Mouse (Mus musculus): ENCODE data around the gene Pik3c2a. TPM values are rescaled to one million over a fixed set of nuclear protein-coding genes. Genes with fewer than 3 reads are reported as not detected.

Gene Pik3c2a
- polyA plus RNA-seq, 1 experiment = 38.3 TPM

- H3K4me3 ChIP-seq (ENCODE audit: insufficient read depth, low read length) = peak within 1 kb of the TSS; percentile 71
- TF ChIP-seq POLR2A (IDR thresholded peaks at IDR 0.05; ENCODE audit: borderline replicate concordance, low read depth, low read length) (no peak), CTCF (IDR thresholded peaks at IDR 0.05; ENCODE audit: low read depth, low read length) (no peak)
- H3K4me1 ChIP-seq (ENCODE audit: control insufficient read depth, insufficient read depth, low read length) = peaks cover 7% of the 10 kb centered on the region
- H3K27ac ChIP-seq (ENCODE audit: insufficient read depth, low read depth, low read length) = peak within 1 kb of the TSS; percentile 48
Observed at GRCm38 (mm10) chr7:116333713-116334668, 109.3 kb downstream of the Pik3c2a start, which contains the start of gene Rps13. Rps13 (minus strand) TSS chr7:116334195.

- TF ChIP-seq CTCF (IDR thresholded peaks at IDR 0.05; ENCODE audit: low read depth, low read length) = no peak
- TF ChIP-seq POLR2A (IDR thresholded peaks at IDR 0.05; ENCODE audit: borderline replicate concordance, low read depth, low read length) = no peak
- H3K4me3 ChIP-seq (ENCODE audit: insufficient read depth, low read length) = no peak overlapping the region
- no peak overlapping the region for H3K27ac ChIP-seq (ENCODE audit: insufficient read depth, low read depth, low read length)
- H3K4me1 ChIP-seq (ENCODE audit: control insufficient read depth, insufficient read depth, low read length) = peaks cover 4% of the 10 kb centered on the region; the same call in 1 of the 2 replicates
Observed at GRCm38 (mm10) chr7:116331246-116331645, 112.0 kb downstream of the Pik3c2a start.

- no peak for TF ChIP-seq POLR2A (IDR thresholded peaks at IDR 0.05; ENCODE audit: borderline replicate concordance, low read depth, low read length)
- H3K4me3 ChIP-seq (ENCODE audit: insufficient read depth, low read length) = no peak overlapping the region
- H3K27ac ChIP-seq (ENCODE audit: insufficient read depth, low read depth, low read length) = no peak overlapping the region
- H3K4me1 ChIP-seq (ENCODE audit: control insufficient read depth, insufficient read depth, low read length) = peaks cover 4% of the 10 kb centered on the region; the same call in 1 of the 2 replicates
Observed at GRCm38 (mm10) chr7:116329858-116330257, 113.4 kb downstream of the Pik3c2a start.

GRCm38 (mm10) chr7:116328777-116329176 is 114.5 kb downstream of the Pik3c2a start:
- H3K4me3 ChIP-seq (ENCODE audit: insufficient read depth, low read length) = no peak overlapping the region
- H3K27ac ChIP-seq (ENCODE audit: insufficient read depth, low read depth, low read length) = no peak overlapping the region
- H3K4me1 ChIP-seq (ENCODE audit: control insufficient read depth, insufficient read depth, low read length) = peaks cover 4% of the 10 kb centered on the region; the same call in 1 of the 2 replicates
- TF ChIP-seq POLR2A (IDR thresholded peaks at IDR 0.05; ENCODE audit: borderline replicate concordance, low read depth, low read length) (no peak), CTCF (IDR thresholded peaks at IDR 0.05; ENCODE audit: low read depth, low read length) (no peak)

GRCm38 (mm10) chr7:116327901-116328300 is 115.3 kb downstream of the Pik3c2a start:
- Histone ChIP-seq H3K4me1 (ENCODE audit: control insufficient read depth, insufficient read depth, low read length) (peaks cover 4% of the 10 kb centered on the region; the same call in 1 of the 2 replicates), H3K27ac (ENCODE audit: insufficient read depth, low read depth, low read length) (no peak overlapping the region), H3K4me3 (ENCODE audit: insufficient read depth, low read length) (no peak overlapping the region)
- TF ChIP-seq POLR2A (IDR thresholded peaks at IDR 0.05; ENCODE audit: borderline replicate concordance, low read depth, low read length) (no peak), CTCF (IDR thresholded peaks at IDR 0.05; ENCODE audit: low read depth, low read length) (no peak)

GRCm38 (mm10) chr7:116323331-116323964 is 119.8 kb downstream of the Pik3c2a start:
- no peak overlapping the region for H3K27ac ChIP-seq (ENCODE audit: insufficient read depth, low read depth, low read length)
- H3K4me3 ChIP-seq (ENCODE audit: insufficient read depth, low read length) = no peak overlapping the region
- H3K4me1 ChIP-seq (ENCODE audit: control insufficient read depth, insufficient read depth, low read length) = no peaks in the 10 kb centered on the region
- TF ChIP-seq POLR2A (IDR thresholded peaks at IDR 0.05; ENCODE audit: borderline replicate concordance, low read depth, low read length) (no peak), CTCF (IDR thresholded peaks at IDR 0.05; ENCODE audit: low read depth, low read length) (peak; percentile 70)

GRCm38 (mm10) chr7:116309456-116309855 is 133.8 kb downstream of the Pik3c2a start:
- peaks cover 5% of the 10 kb centered on the region for H3K4me1 ChIP-seq (ENCODE audit: control insufficient read depth, insufficient read depth, low read length)
- H3K4me3 ChIP-seq (ENCODE audit: insufficient read depth, low read length) = no peak overlapping the region
- TF ChIP-seq CTCF (IDR thresholded peaks at IDR 0.05; ENCODE audit: low read depth, low read length) (no peak), POLR2A (IDR thresholded peaks at IDR 0.05; ENCODE audit: borderline replicate concordance, low read depth, low read length) (no peak)
- no peak overlapping the region for H3K27ac ChIP-seq (ENCODE audit: insufficient read depth, low read depth, low read length)

GRCm38 (mm10) chr7:116308632-116308991 is 134.6 kb downstream of the Pik3c2a start:
- Histone ChIP-seq H3K27ac (ENCODE audit: insufficient read depth, low read depth, low read length) (no peak overlapping the region), H3K4me3 (ENCODE audit: insufficient read depth, low read length) (peak overlapping the region; percentile 49), H3K4me1 (ENCODE audit: control insufficient read depth, insufficient read depth, low read length) (peaks cover 5% of the 10 kb centered on the region)
- TF ChIP-seq POLR2A (IDR thresholded peaks at IDR 0.05; ENCODE audit: borderline replicate concordance, low read depth, low read length) = no peak
- no peak for TF ChIP-seq CTCF (IDR thresholded peaks at IDR 0.05; ENCODE audit: low read depth, low read length)

GRCm38 (mm10) chr7:116307871-116308631 is 135.2 kb downstream of the Pik3c2a start, which contains the start of gene Plekha7:
Plekha7 (minus strand) TSS chr7:116308376.
- no peak within 1 kb of the TSS for H3K27ac ChIP-seq (ENCODE audit: insufficient read depth, low read depth, low read length)
- peaks cover 5% of the 10 kb centered on the region for H3K4me1 ChIP-seq (ENCODE audit: control insufficient read depth, insufficient read depth, low read length)
- TF ChIP-seq POLR2A (IDR thresholded peaks at IDR 0.05; ENCODE audit: borderline replicate concordance, low read depth, low read length) = no peak
- TF ChIP-seq CTCF (IDR thresholded peaks at IDR 0.05; ENCODE audit: low read depth, low read length) = no peak
- H3K4me3 ChIP-seq (ENCODE audit: insufficient read depth, low read length) = peak within 1 kb of the TSS; percentile 73

Data from bone marrow macrophage, adult 2 months (primary cell).